18 mouse cellular contexts compared by ENCODE assay signal in genomic region chr15:100924941-100925340, GRCm38 (mm10). TPM values are rescaled to one million over a fixed set of nuclear protein-coding genes. Genes with fewer than 3 reads are reported as not detected.
DNase-seq lines count a peak whose midpoint lies in the region; ATAC-seq and TF ChIP-seq lines count a peak whose summit lies in the region.
"Had no signal": no experiment of that assay in that cellular context is flagged by ENCODE, and none has a peak within 500 bp of the region (broad histone marks: within the 10 kb centered on the region; RNA-seq: fewer than 3 reads in every experiment).

No protein-coding gene starts in this region.

- no peak overlapping the region for H3K4me3 ChIP-seq in forebrain, embryonic 10.5 days
- no peak overlapping the region for H3K4me3 ChIP-seq in forebrain, embryonic 11.5 days (ENCODE audit: low read depth, low read length)
- no peak overlapping the region for H3K4me3 ChIP-seq in left cerebral cortex, adult 2 months
- H3K4me3 ChIP-seq in forebrain, embryonic 16.5 days (replicated peaks; ENCODE audit: low read length) = no peak overlapping the region
- H3K4me3 ChIP-seq in neural tube, embryonic 15.5 days (replicated peaks) = no peak overlapping the region

- H3K27ac ChIP-seq in forebrain, embryonic 10.5 days = 0 out of 2 replicates have a peak overlapping the region, but pooled peaks have one; percentile 48
- no peak overlapping the region for H3K27ac ChIP-seq in forebrain, embryonic 11.5 days (ENCODE audit: low read depth, low read length)
- H3K27ac ChIP-seq in left cerebral cortex, adult 2 months = peak overlapping the region; percentile 66
- H3K27ac ChIP-seq in forebrain, embryonic 16.5 days (ENCODE audit: low read length) = no peak overlapping the region
- peak overlapping the region; percentile 58 for H3K27ac ChIP-seq in neural tube, embryonic 15.5 days (replicated peaks)
- H3K27ac ChIP-seq: liver, embryonic 14.5 days had no signal

- no peak for DNase-seq in forebrain, embryonic 10.5 days (ENCODE audit: extremely low spot score, low spot score)
- DNase-seq in forebrain, embryonic 11.5 days (ENCODE audit: low spot score) = no peak
- no peak for DNase-seq in left cerebral cortex, adult 2 months (ENCODE audit: extremely low spot score in 1 of 2, low spot score in 2 of 2)
- no peak for DNase-seq in left cerebral cortex, adult 9 months (ENCODE audit: low spot score in 2 of 2)
- DNase-seq in retina, embryonic 14.5 days (ENCODE audit: low spot score) = no peak
- DNase-seq in lung, postnatal 36 days = no peak
- DNase-seq: heart, postnatal 36 days; kidney, postnatal 36 days; layer of hippocampus, postnatal 36 days; retina, postnatal 1 day; thymus, postnatal 25 days had no signal

- intact Hi-C loops in left cerebral cortex, adult 2 months (cut with DNase I) = no loop called here

- H3K36me3 ChIP-seq in forebrain, embryonic 10.5 days (replicated peaks) = no peaks in the 10 kb centered on the region
- no peaks in the 10 kb centered on the region for H3K36me3 ChIP-seq in forebrain, embryonic 11.5 days (ENCODE audit: control insufficient read depth, insufficient read depth, low read length)
- no peaks in the 10 kb centered on the region for H3K36me3 ChIP-seq in forebrain, embryonic 16.5 days (ENCODE audit: control insufficient read depth, insufficient read depth)
- no peaks in the 10 kb centered on the region for H3K36me3 ChIP-seq in neural tube, embryonic 15.5 days

- WGBS in forebrain, embryonic 10.5 days = 84% methylated on average over 10 of the region's 10 CpGs
- 79% methylated on average over 10 of the region's 10 CpGs for WGBS in forebrain, embryonic 11.5 days
- 73% methylated on average over 10 of the region's 10 CpGs for WGBS in forebrain, embryonic 16.5 days
- 60% methylated on average over 10 of the region's 10 CpGs for WGBS in neural tube, embryonic 15.5 days

- H3K27me3 ChIP-seq in forebrain, embryonic 10.5 days (ENCODE audit: poor library complexity, severe bottlenecking) = no peaks in the 10 kb centered on the region
- H3K27me3 ChIP-seq in forebrain, embryonic 11.5 days (ENCODE audit: control insufficient read depth, insufficient read depth, low read length) = no peaks in the 10 kb centered on the region
- H3K27me3 ChIP-seq in forebrain, embryonic 16.5 days (replicated peaks; ENCODE audit: control insufficient read depth, insufficient read depth, low read length) = no peaks in the 10 kb centered on the region
- no peaks in the 10 kb centered on the region for H3K27me3 ChIP-seq in neural tube, embryonic 15.5 days (replicated peaks)

- no peaks in the 10 kb centered on the region for H3K9me3 ChIP-seq in forebrain, embryonic 10.5 days
- H3K9me3 ChIP-seq in forebrain, embryonic 11.5 days (ENCODE audit: control insufficient read depth, low read length) = no peaks in the 10 kb centered on the region
- no peaks in the 10 kb centered on the region for H3K9me3 ChIP-seq in forebrain, embryonic 16.5 days (ENCODE audit: control insufficient read depth, low read length)
- no peaks in the 10 kb centered on the region for H3K9me3 ChIP-seq in neural tube, embryonic 15.5 days (replicated peaks)

- ATAC-seq in forebrain, embryonic 11.5 days (replicated peaks; ENCODE audit: low FRiP score) = no peak
- ATAC-seq in forebrain, embryonic 16.5 days = peak; percentile 44; the same call in 1 of the 2 replicates
- ATAC-seq in neural tube, embryonic 15.5 days (ENCODE audit: low FRiP score) = peak; percentile 28; the same call in 1 of the 2 replicates
- ATAC-seq: activated CD4-positive, CD25-positive, alpha-beta regulatory T cell, adult 4 months; intestine, postnatal 0 days; lung, postnatal 0 days had no signal

- peaks cover 41% of the 10 kb centered on the region for H3K4me1 ChIP-seq in forebrain, embryonic 10.5 days
- no peaks in the 10 kb centered on the region; the same call in 1 of the 2 replicates for H3K4me1 ChIP-seq in forebrain, embryonic 11.5 days (replicated peaks; ENCODE audit: control insufficient read depth, insufficient read depth, low read length)
- peaks cover 17% of the 10 kb centered on the region for H3K4me1 ChIP-seq in forebrain, embryonic 16.5 days (replicated peaks; ENCODE audit: control insufficient read depth, insufficient read depth, low read length)
- H3K4me1 ChIP-seq in neural tube, embryonic 15.5 days = peaks cover 15% of the 10 kb centered on the region

- no peak for TF ChIP-seq CTCF in left cerebral cortex, adult 2 months (IDR thresholded peaks at IDR 0.05)

- H3K9ac ChIP-seq in forebrain, embryonic 11.5 days (ENCODE audit: low read length) = no peak overlapping the region
- no peak overlapping the region for H3K9ac ChIP-seq in forebrain, embryonic 16.5 days (replicated peaks; ENCODE audit: low read depth, low read length)
- H3K9ac ChIP-seq in neural tube, embryonic 15.5 days (replicated peaks) = no peak overlapping the region
- H3K9ac ChIP-seq: liver, embryonic 14.5 days had no signal

- no peak overlapping the region for H3K4me2 ChIP-seq in forebrain, embryonic 11.5 days (ENCODE audit: low read depth, low read length, severe bottlenecking)
- no peak overlapping the region for H3K4me2 ChIP-seq in forebrain, embryonic 16.5 days (ENCODE audit: low read length)
- H3K4me2 ChIP-seq in neural tube, embryonic 15.5 days = no peak overlapping the region

RNA-seq across cellular contexts. Expression of gene Scn8a, which starts 55.3 kb away (rescaled TPM):
- polyA plus RNA-seq in forebrain, embryonic 10.5 days (2016; fragmentation: Nextera tagmentation; extraction: Ambion mirVana) = 9.0 and 11.0 TPM in 2 replicates
- 13.9 and 14.1 TPM in 2 replicates for polyA plus RNA-seq in forebrain, embryonic 11.5 days (2014; fragmentation: Nextera tagmentation; extraction: Ambion mirVana)
- 100 to 1,000 TPM; 250 to 260 TPM for total RNA-seq in left cerebral cortex, adult 2 months (2021)
- 19.3 and 23.0 TPM in 2 replicates for polyA plus RNA-seq in forebrain, embryonic 16.5 days (2015; fragmentation: Nextera tagmentation; extraction: Ambion mirVana)
- 24.9 and 29.2 TPM in 2 replicates for polyA plus RNA-seq in neural tube, embryonic 15.5 days (2015; fragmentation: Nextera tagmentation; extraction: Ambion mirVana)
- total RNA-seq: megakaryocyte-erythroid progenitor cell, adult 5-6 weeks had no signal

Comparison
In these comparisons a context has a peak if more than half of its experiments do, and no peak if none do; other contexts are left out.
1. H3K27ac ChIP-seq: peak in forebrain, embryonic 10.5 days (single experiment), left cerebral cortex, adult 2 months (single experiment) and neural tube, embryonic 15.5 days (single experiment); none in forebrain, embryonic 11.5 days (single experiment) and forebrain, embryonic 16.5 days (single experiment).